Mouse (Mus musculus) embryonic facial prominence, embryonic 14.5 days (tissue): Measurements from ENCODE around the gene Pex14. TPM values are rescaled to one million over a fixed set of nuclear protein-coding genes. Genes with fewer than 3 reads are reported as not detected.

Experiments used
- ATAC-seq: fragments of 200-750 bp; cut with Nextera tagmentation; 2 replicates; pipeline ENCODE4 v1.8.0; 2017; ENCODE audit warnings: low read depth, moderate number of reproducible peaks, moderate TSS enrichment
- DNase-seq: peaks from one replicate; pipeline ENCODE4 v3.0.0-alpha.2; 2015; ENCODE audit warnings: low spot score
- H3K27ac ChIP-seq: fragments of 300-500 bp; sonication (generic); replicated peaks from 2 replicates; pipeline ENCODE4 v1.5.1; 2014; ENCODE audit warnings: low read depth, mild to moderate bottlenecking, low read length, moderate library complexity
- H3K27me3 ChIP-seq: fragments of 300-500 bp; sonication (generic); replicated peaks from 2 replicates; pipeline ENCODE4 v1.6.1; 2014; ENCODE audit warnings: low read length; ENCODE audit not compliant: control insufficient read depth, insufficient read depth
- H3K36me3 ChIP-seq: fragments of 300-500 bp; sonication (generic); 2 replicates; pipeline ENCODE4 v1.6.1; 2014; ENCODE audit warnings: low read length, mixed read lengths; ENCODE audit not compliant: control insufficient read depth, insufficient read depth
- H3K4me1 ChIP-seq: fragments of 300-500 bp; sonication (generic); 2 replicates; pipeline ENCODE4 v1.6.1; 2014; ENCODE audit warnings: antibody characterized with exemption, low read length; ENCODE audit not compliant: control insufficient read depth, insufficient read depth
- H3K4me2 ChIP-seq: fragments of 300-500 bp; sonication (generic); 2 replicates; pipeline ENCODE4 v1.6.1; 2014; ENCODE audit warnings: low read depth, mild to moderate bottlenecking, low read length, moderate library complexity, mixed read lengths
- H3K4me3 ChIP-seq: fragments of 300-500 bp; sonication (generic); 2 replicates; pipeline ENCODE4 v1.5.1; 2014; ENCODE audit warnings: low read depth, mild to moderate bottlenecking, low read length
- H3K9ac ChIP-seq: fragments of 300-500 bp; sonication (generic); 2 replicates; pipeline ENCODE4 v1.6.1; 2014; ENCODE audit warnings: low read depth, mild to moderate bottlenecking, low read length, moderate library complexity, mixed read lengths
- H3K9me3 ChIP-seq: fragments of 300-500 bp; sonication (generic); 2 replicates; pipeline ENCODE4 v1.6.1; 2016; ENCODE audit warnings: low read length; ENCODE audit not compliant: control insufficient read depth
- WGBS: fragments of 180-500 bp; shearing (Covaris S2); extraction: QIAGEN DNeasy Blood & Tissue Kit; methylation state at CpG from one replicate; pipeline ENCODE4 v1.1.7; 2014; 5-methylcytosine and 5-hydroxymethylcytosine counted together
- polyA plus RNA-seq: library from polyadenylated mRNA; unstranded; fragments of >200 nt; fragmentation: Nextera tagmentation; extraction: Ambion mirVana; gene quantifications from 2 replicates; pipeline ENCODE4 v1.2.1, GENCODE M21; 2014

Pex14 gene
- polyA plus RNA-seq, 1 experiment from 2014 or later = 38.1 TPM

DNA sequence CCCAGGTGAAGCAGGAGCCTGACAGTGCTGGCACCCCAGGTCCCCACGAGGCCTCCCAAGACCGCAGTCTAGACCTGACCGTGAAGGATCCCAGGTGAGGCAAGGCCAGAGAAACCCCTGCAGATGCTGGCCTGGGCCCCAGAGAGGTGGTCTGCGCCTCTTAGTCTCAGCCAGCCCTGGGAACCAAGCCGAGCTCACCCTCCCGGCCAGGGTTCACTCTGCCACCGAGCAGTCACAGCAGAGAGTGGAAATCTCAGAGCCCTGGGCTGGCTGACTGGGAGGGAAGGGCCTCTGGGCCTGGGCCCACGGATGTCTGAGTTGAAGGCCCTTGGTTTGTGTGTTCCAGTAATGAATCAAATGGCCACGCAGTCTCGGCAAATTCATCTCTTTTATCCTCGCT lies 158.4 kb downstream of the Pex14 start:
- WGBS = 47% methylated on average over 11 of the region's 11 CpGs
- peaks cover 25% of the 10 kb centered on the region for H3K27me3 ChIP-seq

DNA sequence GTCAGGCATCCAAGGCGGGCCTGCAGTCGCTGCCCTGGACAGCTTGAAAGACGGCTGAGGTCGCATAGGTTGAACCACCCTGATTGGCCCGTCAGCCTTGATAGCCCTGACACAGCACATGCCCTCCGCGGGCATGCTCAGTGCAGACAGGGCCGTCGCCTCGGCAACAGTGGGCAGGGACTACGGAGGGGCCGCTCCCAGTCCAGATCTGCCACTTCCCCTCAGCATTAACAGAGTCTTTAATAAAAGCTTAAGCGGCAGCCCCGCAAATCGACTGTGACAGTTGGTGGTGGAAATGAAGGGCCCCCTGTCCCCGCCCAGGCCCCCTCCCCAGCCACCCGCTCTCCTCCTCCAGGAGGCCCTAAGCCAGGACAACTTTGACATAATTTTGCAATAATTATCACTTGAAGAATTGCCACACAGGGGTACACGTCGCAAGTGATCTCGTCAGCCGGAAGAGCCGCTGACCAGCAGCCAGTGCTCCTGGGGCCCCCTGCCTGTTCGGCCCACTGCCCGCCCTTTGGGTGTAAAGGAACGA lies 158.9 kb downstream of the Pex14 start:
- Histone ChIP-seq H3K4me1 (peaks cover 14% of the 10 kb centered on the region), H3K27me3 (peaks cover 27% of the 10 kb centered on the region), H3K27ac (no peak overlapping the region), H3K36me3 (no peaks in the 10 kb centered on the region), H3K9me3 (no peaks in the 10 kb centered on the region), H3K4me2 (peak overlapping the region; percentile 40), H3K9ac (no peak overlapping the region), H3K4me3 (peak overlapping the region; percentile 1; the same call in 1 of the 2 replicates)
- peak; percentile 95 for ATAC-seq
- 7% methylated on average over 25 of the region's 25 CpGs for WGBS
- DNase-seq = peak; percentile 90

More for the DNA sequence above, 158.4 kb downstream of the Pex14 start:
- Histone ChIP-seq H3K4me2 (no peak overlapping the region), H3K9ac (no peak overlapping the region), H3K4me1 (peaks cover 14% of the 10 kb centered on the region), H3K36me3 (no peaks in the 10 kb centered on the region), H3K9me3 (no peaks in the 10 kb centered on the region), H3K27ac (no peak overlapping the region), H3K4me3 (no peak overlapping the region)
- DNase-seq (no peak), ATAC-seq (no peak; the same call in 1 of the 2 replicates)

DNA sequence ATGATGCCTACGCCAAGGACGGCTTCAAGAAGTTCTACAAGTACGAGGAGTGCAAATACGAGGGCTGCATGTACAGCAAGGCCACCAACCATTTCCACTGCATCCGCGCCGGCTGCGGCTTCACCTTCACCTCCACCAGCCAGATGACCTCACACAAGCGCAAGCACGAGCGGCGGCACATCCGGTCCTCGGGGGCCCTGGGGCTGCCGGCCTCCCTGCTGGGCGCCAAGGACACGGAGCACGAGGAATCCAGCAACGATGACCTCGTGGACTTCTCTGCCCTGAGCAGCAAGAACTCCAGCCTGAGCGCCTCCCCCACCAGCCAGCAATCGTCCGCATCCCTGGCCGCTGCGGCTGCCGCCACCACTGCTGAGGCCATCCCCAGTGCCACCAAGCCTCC lies 161.1 kb downstream of the Pex14 start:
- Histone ChIP-seq H3K9ac (no peak overlapping the region), H3K36me3 (no peaks in the 10 kb centered on the region), H3K27ac (no peak overlapping the region), H3K4me2 (no peak overlapping the region), H3K27me3 (peaks cover 30% of the 10 kb centered on the region), H3K4me3 (no peak overlapping the region), H3K4me1 (peaks cover 20% of the 10 kb centered on the region), H3K9me3 (no peaks in the 10 kb centered on the region)
- ATAC-seq = no peak
- WGBS = 88% methylated on average over 26 of the region's 26 CpGs
- no peak for DNase-seq

DNA sequence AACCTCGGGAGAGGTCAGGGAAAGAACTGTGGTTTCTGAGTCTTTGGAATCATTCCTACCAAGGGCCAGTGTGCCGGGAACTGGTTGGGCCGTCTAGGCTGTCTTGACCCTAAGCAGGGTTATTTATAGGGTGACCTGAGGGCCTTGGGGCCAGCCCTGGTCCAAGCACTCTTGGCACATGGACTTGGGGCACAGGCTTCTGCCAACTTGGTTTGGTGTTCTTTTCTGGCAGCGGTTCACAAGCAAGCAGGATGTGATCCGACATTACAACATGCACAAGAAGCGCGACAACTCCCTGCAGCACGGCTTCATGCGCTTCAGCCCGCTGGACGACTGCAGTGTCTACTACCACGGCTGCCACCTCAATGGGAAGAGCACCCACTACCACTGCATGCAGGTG lies 162.9 kb downstream of the Pex14 start:
- Histone ChIP-seq H3K9ac (no peak overlapping the region), H3K9me3 (no peaks in the 10 kb centered on the region), H3K4me3 (no peak overlapping the region), H3K27me3 (peaks cover 22% of the 10 kb centered on the region), H3K4me2 (no peak overlapping the region), H3K36me3 (no peaks in the 10 kb centered on the region), H3K27ac (no peak overlapping the region), H3K4me1 (peaks cover 20% of the 10 kb centered on the region)
- WGBS = 84% methylated on average over 12 of the region's 12 CpGs
- ATAC-seq (no peak), DNase-seq (no peak)

DNA sequence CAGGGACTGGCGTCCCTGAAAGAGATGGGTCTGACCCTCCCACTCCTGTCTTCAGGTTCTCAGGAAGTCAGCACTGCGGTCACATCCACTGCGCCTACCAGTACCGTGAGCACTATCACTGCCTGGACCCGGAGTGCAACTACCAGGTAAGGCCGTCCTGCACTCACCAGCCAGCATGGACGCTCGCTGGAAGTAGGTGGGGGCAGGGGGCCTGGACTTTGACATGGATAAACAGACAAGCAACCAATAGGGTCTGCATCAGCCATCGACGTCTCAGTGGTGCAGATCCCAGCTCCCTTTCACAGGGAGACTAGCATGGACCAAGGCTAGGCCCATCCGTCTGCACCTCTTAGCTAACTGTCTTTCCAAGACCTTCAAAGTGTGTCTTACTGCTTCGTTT lies 163.6 kb downstream of the Pex14 start:
- no peak overlapping the region for H3K27ac ChIP-seq
- no peak overlapping the region for H3K4me3 ChIP-seq
- H3K4me1 ChIP-seq = peaks cover 19% of the 10 kb centered on the region
- no peaks in the 10 kb centered on the region for H3K9me3 ChIP-seq
- 84% methylated on average over 12 of the region's 12 CpGs for WGBS
- H3K9ac ChIP-seq = no peak overlapping the region
- no peak for ATAC-seq
- H3K27me3 ChIP-seq = peaks cover 21% of the 10 kb centered on the region
- no peak overlapping the region for H3K4me2 ChIP-seq
- no peaks in the 10 kb centered on the region for H3K36me3 ChIP-seq
- DNase-seq = no peak

DNA sequence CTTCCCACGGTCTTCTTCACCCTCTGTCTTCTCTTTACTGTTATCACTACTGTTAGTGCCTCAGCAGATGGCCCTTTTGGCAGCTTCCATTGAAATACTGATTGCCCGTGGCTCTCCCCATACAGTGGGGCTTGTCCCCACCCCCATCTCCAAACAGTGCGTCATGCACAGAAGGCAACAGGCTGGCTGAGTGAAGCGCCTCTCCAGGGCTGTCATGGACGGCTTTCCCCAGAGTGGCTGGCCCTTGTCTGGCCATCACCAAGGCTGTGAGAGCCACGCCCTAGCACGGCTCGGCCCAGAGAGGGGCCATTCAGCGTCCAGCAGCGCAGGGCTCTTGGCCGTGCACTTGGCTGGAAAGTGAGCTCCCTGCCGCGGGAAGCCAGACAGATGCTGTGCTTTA lies 164.5 kb downstream of the Pex14 start:
- ATAC-seq = peak; percentile 19; the same call in 1 of the 2 replicates
- no peak overlapping the region for H3K27ac ChIP-seq

DNA sequence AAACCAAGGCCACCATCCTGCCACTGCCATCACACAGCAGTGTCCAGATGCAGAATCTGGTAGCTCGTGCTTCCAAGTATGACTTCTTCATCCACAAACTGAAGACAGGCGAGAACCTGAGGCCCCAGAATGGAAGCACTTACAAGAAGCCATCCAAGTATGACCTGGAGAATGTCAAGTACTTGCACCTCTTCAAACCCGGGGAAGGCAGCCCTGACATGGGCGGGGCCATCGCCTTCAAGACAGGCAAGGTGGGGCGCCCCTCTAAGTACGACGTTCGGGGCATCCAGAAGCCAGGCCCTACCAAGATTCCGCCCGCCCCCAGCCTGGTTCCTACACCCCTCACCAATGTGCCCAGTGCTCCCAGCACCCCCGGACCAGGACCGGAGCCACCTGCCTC lies 166.6 kb downstream of the Pex14 start:
- Histone ChIP-seq H3K27me3 (peaks cover 5% of the 10 kb centered on the region), H3K4me2 (no peak overlapping the region), H3K27ac (no peak overlapping the region), H3K36me3 (no peaks in the 10 kb centered on the region), H3K9me3 (no peaks in the 10 kb centered on the region), H3K9ac (no peak overlapping the region), H3K4me1 (peaks cover 6% of the 10 kb centered on the region; the same call in 1 of the 2 replicates), H3K4me3 (no peak overlapping the region)
- DNase-seq (no peak), ATAC-seq (no peak)
- WGBS = 89% methylated on average over 11 of the region's 13 CpGs

More for the DNA sequence above, 164.5 kb downstream of the Pex14 start:
- no peak overlapping the region for H3K4me2 ChIP-seq
- H3K4me1 ChIP-seq = peaks cover 10% of the 10 kb centered on the region; the same call in 1 of the 2 replicates
- peak; percentile 38 for DNase-seq
- H3K36me3 ChIP-seq = no peaks in the 10 kb centered on the region
- H3K27me3 ChIP-seq = peaks cover 13% of the 10 kb centered on the region
- H3K9ac ChIP-seq = no peak overlapping the region
- no peaks in the 10 kb centered on the region for H3K9me3 ChIP-seq
- 46% methylated on average over 13 of the region's 13 CpGs for WGBS
- H3K4me3 ChIP-seq = no peak overlapping the region

DNA sequence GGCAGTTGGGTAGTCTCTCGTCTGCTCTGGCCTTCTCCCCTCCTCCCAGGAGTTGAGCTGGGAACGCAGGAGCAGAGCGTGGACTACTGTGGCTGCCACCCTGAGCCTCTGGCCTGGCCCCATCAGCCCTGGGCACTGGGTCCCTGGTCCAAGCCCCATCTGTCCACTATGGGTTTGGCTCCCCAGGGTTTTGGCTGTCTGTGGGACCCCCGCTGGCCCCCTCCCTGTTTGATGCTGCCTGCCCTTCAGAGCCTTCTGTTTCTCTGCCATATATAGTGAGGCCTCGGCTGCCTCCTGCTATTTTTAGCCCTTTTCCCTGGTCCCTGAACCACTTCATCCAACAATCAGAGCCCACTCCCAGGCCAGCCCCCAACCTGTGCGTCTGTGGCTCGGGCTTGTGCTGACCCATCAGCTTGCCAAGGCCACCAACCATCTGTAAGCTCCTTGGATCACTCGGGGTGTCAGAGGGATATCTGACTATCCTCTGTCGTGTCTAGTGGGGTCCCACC lies 168.9 kb downstream of the Pex14 start:
- H3K4me1 ChIP-seq = peaks cover 20% of the 10 kb centered on the region; the same call in 1 of the 2 replicates
- DNase-seq (no peak), ATAC-seq (no peak)
- no peaks in the 10 kb centered on the region for H3K36me3 ChIP-seq
- WGBS = 60% methylated on average over 7 of the region's 9 CpGs
- H3K9me3 ChIP-seq = no peaks in the 10 kb centered on the region
- H3K4me3 ChIP-seq = no peak overlapping the region
- no peak overlapping the region for H3K9ac ChIP-seq
- H3K27ac ChIP-seq = no peak overlapping the region
- no peak overlapping the region for H3K4me2 ChIP-seq
- H3K27me3 ChIP-seq = peaks cover 11% of the 10 kb centered on the region

DNA sequence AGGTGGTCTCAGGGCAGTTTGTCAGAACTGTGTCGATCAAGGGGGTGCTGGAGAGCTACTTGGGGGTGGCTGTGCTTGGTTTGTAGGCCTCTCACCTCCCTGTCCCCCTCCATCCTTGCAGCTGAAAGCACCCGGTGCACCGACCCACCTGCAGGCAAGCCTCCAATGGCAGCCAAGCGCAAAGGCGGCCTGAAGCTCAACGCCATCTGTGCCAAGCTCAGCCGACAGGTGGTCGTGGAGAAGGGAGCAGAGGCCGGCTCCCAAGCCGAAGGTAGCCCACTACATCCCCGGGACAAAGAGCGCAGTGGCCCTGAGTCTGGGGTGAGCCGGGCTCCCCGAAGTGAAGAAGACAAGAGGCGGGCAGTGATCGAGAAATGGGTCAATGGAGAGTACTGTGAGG lies 170.8 kb downstream of the Pex14 start:
- no peak for ATAC-seq
- peaks cover 15% of the 10 kb centered on the region; the same call in 1 of the 2 replicates for H3K4me1 ChIP-seq
- no peaks in the 10 kb centered on the region for H3K9me3 ChIP-seq
- no peak overlapping the region for H3K9ac ChIP-seq
- H3K36me3 ChIP-seq = no peaks in the 10 kb centered on the region
- no peak for DNase-seq
- WGBS = 93% methylated on average over 16 of the region's 16 CpGs
- H3K27ac ChIP-seq = no peak overlapping the region
- peaks cover 26% of the 10 kb centered on the region for H3K27me3 ChIP-seq
- H3K4me3 ChIP-seq = no peak overlapping the region
- H3K4me2 ChIP-seq = no peak overlapping the region
